Mouse (Mus musculus) lung, adult 10 weeks (tissue): ENCODE results near the gene Pctp. TPM values are rescaled to one million over a fixed set of nuclear protein-coding genes. Genes with fewer than 3 reads are reported as not detected.

Experiments
- polyA plus RNA-seq: library from polyadenylated mRNA; stranded (reverse); fragments of 350-450 nt; fragmentation: Illumina TruSeq; extraction: RNeasy Lipid Tissue Mini Kit (QIAGEN cat#74804); gene quantifications from one replicate; pipeline ENCODE4 v1.2.3, GENCODE M21; 2014; ENCODE audit warnings: low read depth, low replicate concordance; ENCODE audit not compliant: insufficient read depth

Gene Pctp
- 8.4 TPM for polyA plus RNA-seq

GRCm38 (mm10) chr11:90002231-90002986, at the start of gene Pctp:
Gene Pctp (minus strand): TSS chr11:90002894.

DNA sequence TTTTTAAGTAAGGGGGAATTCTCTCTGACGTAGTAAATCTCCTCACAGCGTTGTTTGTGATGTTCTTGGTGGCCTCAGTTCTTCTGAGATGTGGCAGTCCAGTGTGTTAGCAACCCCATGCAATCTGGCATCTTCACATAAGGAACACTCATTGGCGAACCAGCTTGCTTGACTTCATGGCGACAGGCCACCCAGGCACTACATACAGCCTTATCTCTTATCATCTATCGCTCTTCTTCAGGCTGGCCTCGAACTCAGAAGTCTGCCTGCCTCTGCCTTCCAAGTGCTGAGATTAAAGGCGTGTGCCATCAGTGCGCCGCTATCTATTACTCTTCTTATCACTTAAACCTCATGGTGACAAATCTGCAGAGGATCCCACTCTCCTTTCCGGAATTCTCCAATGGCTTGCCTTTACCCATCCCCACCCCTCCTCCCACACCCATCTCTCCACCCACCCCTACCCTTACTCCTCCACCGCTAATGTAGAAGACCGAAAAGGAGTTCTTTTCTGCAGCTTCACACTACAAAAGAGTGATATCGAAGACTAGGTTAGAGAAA, 27.2 kb upstream of the Pctp start, which contains the start of gene Tmem100:
Gene Tmem100 (plus strand): TSS at position 508 of the 558 bp plus-strand sequence.

Other genes with a start within 250 kb of the Pctp start
- gene Ankfn1, start 225.2 kb downstream of the Pctp start, polyA plus RNA-seq = 0.21 TPM
- gene Tmem100, start 27.5 kb upstream of the Pctp start, polyA plus RNA-seq = 337 TPM
- gene Gm45716, start 184.8 kb upstream of the Pctp start, polyA plus RNA-seq = 4.0 TPM
- 40.1 TPM for gene Mmd, start 246.6 kb upstream of the Pctp start, polyA plus RNA-seq